Mouse (Mus musculus) limb, embryonic 13.5 days (tissue): ENCODE measurements at regions not wholly inside any gene's neighbourhood (a gene's known extent, or its start where the extent isn't known, plus 50 kb on each side); places are given as distances from the start of the nearest gene placed in this dataset.

Experiments used
- ATAC-seq: fragments of 200-750 bp; cut with Nextera tagmentation; 2 replicates; pipeline ENCODE4 v1.8.0; 2017; ENCODE audit warnings: low read depth, moderate number of reproducible peaks, moderate TSS enrichment; ENCODE audit not compliant: low FRiP score
- H3K27ac ChIP-seq: fragments of 300-500 bp; sonication (generic); 2 replicates; pipeline ENCODE4 v1.5.1; 2015; ENCODE audit warnings: inconsistent platforms, mild to moderate bottlenecking, moderate library complexity
- H3K27me3 ChIP-seq: fragments of 300-500 bp; sonication (generic); 2 replicates; pipeline ENCODE4 v1.6.1; 2015; ENCODE audit warnings: mild to moderate bottlenecking, inconsistent platforms
- H3K36me3 ChIP-seq: fragments of 300-500 bp; sonication (generic); 2 replicates; pipeline ENCODE4 v1.6.1; 2015; ENCODE audit warnings: inconsistent platforms, mild to moderate bottlenecking, moderate library complexity
- H3K4me1 ChIP-seq: fragments of 300-500 bp; sonication (generic); 2 replicates; pipeline ENCODE4 v1.6.1; 2015; ENCODE audit warnings: inconsistent platforms
- H3K4me2 ChIP-seq: fragments of 300-500 bp; sonication (generic); replicated peaks from 2 replicates; pipeline ENCODE4 v1.6.1; 2015; ENCODE audit warnings: inconsistent platforms, mild to moderate bottlenecking, moderate library complexity
- H3K4me3 ChIP-seq: fragments of 300-500 bp; sonication (generic); 2 replicates; pipeline ENCODE4 v1.5.1; 2015; ENCODE audit warnings: moderate library complexity, mild to moderate bottlenecking, inconsistent platforms
- H3K9ac ChIP-seq: fragments of 300-500 bp; sonication (generic); 2 replicates; pipeline ENCODE4 v1.6.1; 2015; ENCODE audit warnings: mild to moderate bottlenecking, inconsistent platforms
- H3K9me3 ChIP-seq: fragments of 300-500 bp; sonication (generic); 2 replicates; pipeline ENCODE4 v1.6.1; 2016; ENCODE audit warnings: inconsistent platforms
- WGBS: fragments of 180-500 bp; shearing (Covaris S2); methylation state at CpG from one replicate; pipeline ENCODE4 v1.1.7; 2015; 5-methylcytosine and 5-hydroxymethylcytosine counted together
- microRNA counts: library from miRNA; unstranded; fragments of <30 nt; microRNA quantifications from one replicate; lab custom pipeline; 2016
- microRNA-seq: library from miRNA; unstranded; fragments of <30 nt; microRNA quantifications from one replicate; pipeline ENCODE4, GENCODE M21; 2016

- Histone ChIP-seq H3K36me3 (no peaks in the 10 kb centered on the region), H3K4me3 (no peak overlapping the region), H3K9ac (no peak overlapping the region), H3K27me3 (no peaks in the 10 kb centered on the region), H3K4me2 (no peak overlapping the region), H3K27ac (no peak overlapping the region), H3K9me3 (no peaks in the 10 kb centered on the region), H3K4me1 (peaks cover 29% of the 10 kb centered on the region)
- WGBS = 83% methylated on average over 1 of the region's 1 CpGs
- ATAC-seq = no peak
These were observed 51.7 kb upstream of the Camk1g start for GRCm38 (mm10) chr1:193421820-193422219.

- no peak for ATAC-seq
- no peak overlapping the region for H3K27ac ChIP-seq
- no peaks in the 10 kb centered on the region for H3K36me3 ChIP-seq
- no peak overlapping the region for H3K4me2 ChIP-seq
- no peaks in the 10 kb centered on the region for H3K27me3 ChIP-seq
- H3K4me1 ChIP-seq = peaks cover 29% of the 10 kb centered on the region
- H3K4me3 ChIP-seq = no peak overlapping the region
- H3K9me3 ChIP-seq = no peaks in the 10 kb centered on the region
- no peak overlapping the region for H3K9ac ChIP-seq
These were observed 51.3 kb upstream of the Camk1g start for GRCm38 (mm10) chr1:193421414-193421813.

MicroRNA genes in the stretch of these regions (microRNA counts, 519-probe panel; counts per million panel counts)
- microRNA mmu-miR-205 (lab: Ali Mortazavi, UCI) = 5,460 counts per million, percentile 97 among the panel's probes with 10 or more counts

Small RNA genes in the stretch of these regions (microRNA-seq; reads per million reads assigned to microRNA genes)
- gene Mir205 = 7,910 reads per million, percentile 94 among the genes with 10 or more reads in this experiment
